21 mouse cellular contexts compared by ENCODE assay signal in the genomic region with DNA sequence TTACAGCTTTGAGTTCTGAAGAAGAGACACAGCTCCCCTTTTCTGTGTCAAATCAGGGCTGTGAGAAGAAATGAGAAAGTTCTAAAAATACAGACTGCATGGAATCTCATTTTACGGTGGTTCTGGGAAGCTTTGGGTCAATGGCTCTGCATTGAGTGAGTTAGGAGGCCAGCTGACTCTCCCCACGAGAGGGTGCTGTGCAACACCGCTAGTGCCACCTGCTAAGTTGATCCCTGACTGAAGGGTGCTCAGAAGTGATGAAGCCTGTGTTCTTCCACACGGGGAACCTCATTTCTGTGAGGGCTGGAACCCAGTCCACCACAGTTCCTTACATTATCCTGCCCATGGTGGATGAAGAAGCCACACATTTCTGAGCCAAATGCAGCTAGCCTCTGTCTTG.
DNase-seq lines count a peak whose midpoint lies in the region; ATAC-seq and TF ChIP-seq lines count a peak whose summit lies in the region.
"Had no signal": no experiment of that assay in that cellular context is flagged by ENCODE, and none has a peak within 500 bp of the region (broad histone marks: within the 10 kb centered on the region; RNA-seq: fewer than 3 reads in every experiment).

No protein-coding gene starts in this region.

- DNase-seq in kidney, adult 2 months = no peak
- DNase-seq in kidney, adult 8-10 months = no peak
- DNase-seq in A20 (ENCODE audit: low read depth, low spot score) = peak; percentile 45
- no peak for DNase-seq in stomach, postnatal 0 days (ENCODE audit: low spot score)
- no peak for DNase-seq in adrenal gland, adult 2 months
- no peak for DNase-seq in adrenal gland, postnatal 14 days
- DNase-seq: cerebellum, adult 9-10 months; embryo, embryonic 11 days; gastrocnemius, adult 2 months; heart, postnatal 10 days; left cerebral cortex, postnatal 4 days; lung, postnatal 14 days; spleen, adult 18-20 months had no signal

- H3K36me3 ChIP-seq in kidney, adult 2 months (ENCODE audit: control insufficient read depth, insufficient read depth, low read length) = no peaks in the 10 kb centered on the region
- no peaks in the 10 kb centered on the region for H3K36me3 ChIP-seq in stomach, postnatal 0 days (ENCODE audit: control insufficient read depth, insufficient read depth, low read length)
- H3K36me3 ChIP-seq in hindbrain, embryonic 13.5 days = no peaks in the 10 kb centered on the region
- H3K36me3 ChIP-seq: embryonic facial prominence, embryonic 15.5 days; forebrain, embryonic 10.5 days; G1E; liver, embryonic 15.5 days; neural tube, embryonic 12.5 days had no signal

- H3K9ac ChIP-seq in stomach, postnatal 0 days (ENCODE audit: low read length) = no peak overlapping the region
- no peak overlapping the region for H3K9ac ChIP-seq in hindbrain, embryonic 13.5 days
- H3K9ac ChIP-seq: embryonic facial prominence, embryonic 15.5 days; liver, embryonic 15.5 days; neural tube, embryonic 12.5 days had no signal

- no peaks in the 10 kb centered on the region for H3K4me1 ChIP-seq in kidney, adult 2 months (ENCODE audit: control insufficient read depth, insufficient read depth, low read length)
- H3K4me1 ChIP-seq in bone marrow, adult 2 months (ENCODE audit: control insufficient read depth, insufficient read depth, low read length) = no peaks in the 10 kb centered on the region
- no peaks in the 10 kb centered on the region for H3K4me1 ChIP-seq in stomach, postnatal 0 days (replicated peaks; ENCODE audit: control insufficient read depth, insufficient read depth)
- H3K4me1 ChIP-seq in hindbrain, embryonic 13.5 days (replicated peaks) = peaks cover 15% of the 10 kb centered on the region
- H3K4me1 ChIP-seq: liver, embryonic 15.5 days; neural tube, embryonic 12.5 days had no signal

- no peaks in the 10 kb centered on the region for H3K27me3 ChIP-seq in kidney, adult 2 months (replicated peaks; ENCODE audit: control insufficient read depth, insufficient read depth, low read length)
- H3K27me3 ChIP-seq in stomach, postnatal 0 days (ENCODE audit: control insufficient read depth, insufficient read depth, low read length) = no peaks in the 10 kb centered on the region
- no peaks in the 10 kb centered on the region for H3K27me3 ChIP-seq in hindbrain, embryonic 13.5 days
- H3K27me3 ChIP-seq: embryonic facial prominence, embryonic 15.5 days; liver, embryonic 15.5 days; neural tube, embryonic 12.5 days had no signal

- WGBS in kidney, adult 2 months = 77% methylated on average over 4 of the region's 4 CpGs
- 66% methylated on average over 4 of the region's 4 CpGs for WGBS in bone marrow, adult 2 months
- 75% methylated on average over 4 of the region's 4 CpGs for WGBS in stomach, postnatal 0 days
- WGBS in hindbrain, embryonic 13.5 days = 81% methylated on average over 4 of the region's 4 CpGs

- TF ChIP-seq EP300 in stomach, postnatal 0 days (optimal IDR thresholded peaks at IDR 0.05) = no peak

- TF ChIP-seq POLR2A in kidney, adult 2 months (IDR thresholded peaks at IDR 0.05; ENCODE audit: low read depth, low read length) = no peak
- no peak for TF ChIP-seq POLR2A in bone marrow, adult 2 months (IDR thresholded peaks at IDR 0.05; ENCODE audit: borderline replicate concordance, control insufficient read depth, low read depth, low read length)

- no peak overlapping the region for H3K4me2 ChIP-seq in stomach, postnatal 0 days (replicated peaks; ENCODE audit: low read depth)
- no peak overlapping the region for H3K4me2 ChIP-seq in hindbrain, embryonic 13.5 days
- H3K4me2 ChIP-seq: embryonic facial prominence, embryonic 15.5 days; liver, embryonic 15.5 days; neural tube, embryonic 12.5 days had no signal

- TF ChIP-seq CTCF in kidney, adult 2 months (conservative IDR thresholded peaks at IDR 0.05; ENCODE audit: insufficient read depth, insufficient read length, low read depth, low read length) = 0 out of 2 replicates have a peak, but pooled peaks have one; percentile 15
- peak; percentile 39; the same call in 1 of the 2 replicates for TF ChIP-seq CTCF in bone marrow, adult 2 months (IDR thresholded peaks at IDR 0.05; ENCODE audit: control insufficient read depth, insufficient read depth, low read length)
- TF ChIP-seq CTCF in stomach, postnatal 0 days (IDR thresholded peaks at IDR 0.05; ENCODE audit: low read depth) = 0 out of 2 replicates have a peak, but pooled peaks have one; percentile 9

- no peak overlapping the region for H3K4me3 ChIP-seq in kidney, adult 2 months (ENCODE audit: insufficient read depth, low read depth, low read length)
- no peak overlapping the region for H3K4me3 ChIP-seq in bone marrow, adult 2 months (replicated peaks; ENCODE audit: control insufficient read depth, low read depth, low read length)
- no peak overlapping the region for H3K4me3 ChIP-seq in stomach, postnatal 0 days (ENCODE audit: low read depth, low read length)
- H3K4me3 ChIP-seq in hindbrain, embryonic 13.5 days = no peak overlapping the region
- H3K4me3 ChIP-seq: embryonic facial prominence, embryonic 15.5 days; forebrain, embryonic 10.5 days; gastrocnemius, adult 2 months; liver, embryonic 15.5 days; neural tube, embryonic 12.5 days had no signal

- H3K9me3 ChIP-seq in stomach, postnatal 0 days (ENCODE audit: control insufficient read depth, low read length) = no peaks in the 10 kb centered on the region
- H3K9me3 ChIP-seq in hindbrain, embryonic 13.5 days = no peaks in the 10 kb centered on the region
- H3K9me3 ChIP-seq: embryonic facial prominence, embryonic 15.5 days; forebrain, embryonic 10.5 days; liver, embryonic 15.5 days; neural tube, embryonic 12.5 days had no signal

- no peak overlapping the region for H3K27ac ChIP-seq in kidney, adult 2 months (ENCODE audit: insufficient read depth, low read depth, low read length)
- no peak overlapping the region for H3K27ac ChIP-seq in bone marrow, adult 2 months (ENCODE audit: control insufficient read depth, insufficient read depth, low read depth, low read length, poor library complexity)
- no peak overlapping the region for H3K27ac ChIP-seq in stomach, postnatal 0 days (replicated peaks)
- no peak overlapping the region for H3K27ac ChIP-seq in hindbrain, embryonic 13.5 days
- H3K27ac ChIP-seq: embryonic facial prominence, embryonic 15.5 days; forebrain, embryonic 10.5 days; gastrocnemius, adult 2 months; liver, embryonic 15.5 days; neural tube, embryonic 12.5 days had no signal

- ATAC-seq in stomach, postnatal 0 days (ENCODE audit: low FRiP score, low TSS enrichment) = no peak
- ATAC-seq in hindbrain, embryonic 13.5 days (ENCODE audit: low FRiP score) = no peak
- ATAC-seq: hindbrain, embryonic 16.5 days had no signal
